Mouse (Mus musculus) embryonic fibroblast, embryonic 13.5 days (primary cell): ENCODE measurements at regions not wholly inside any gene's neighbourhood (a gene's known extent, or its start where the extent isn't known, plus 50 kb on each side); places are given as distances from the start of the nearest gene placed in this dataset.

Experiments used
- H3K27ac ChIP-seq: 2 replicates; pipeline ENCODE4 v1.5.1; 2012; ENCODE audit warnings: low read length, control low read depth, inconsistent platforms; ENCODE audit not compliant: insufficient read depth
- H3K4me1 ChIP-seq: 2 replicates; pipeline ENCODE4 v1.6.1; 2011; ENCODE audit warnings: low read length; ENCODE audit not compliant: control insufficient read depth, insufficient read depth
- H3K4me3 ChIP-seq: 2 replicates; pipeline ENCODE4 v1.5.1; 2011; ENCODE audit warnings: mild to moderate bottlenecking, control low read depth, low read length; ENCODE audit not compliant: insufficient read depth
- CTCF ChIP-seq: IDR thresholded peaks from 2 replicates; pipeline ENCODE4 v1.5.1; 2011; ENCODE audit warnings: mild to moderate bottlenecking, control low read depth, low read length, moderate library complexity, borderline replicate concordance; ENCODE audit not compliant: insufficient read depth
- POLR2A ChIP-seq: IDR thresholded peaks from 2 replicates; pipeline ENCODE4 v1.6.1; 2011; ENCODE audit warnings: low read depth, mild to moderate bottlenecking, control low read depth, low read length, moderate library complexity

- no peak for TF ChIP-seq CTCF
- TF ChIP-seq POLR2A, result no peak
- Histone ChIP-seq H3K4me3 (no peak overlapping the region), H3K27ac (no peak overlapping the region)
These were observed 167.9 kb downstream of the Gm19410 start for GRCm38 (mm10) chr8:35933186-35934114.

DNA sequence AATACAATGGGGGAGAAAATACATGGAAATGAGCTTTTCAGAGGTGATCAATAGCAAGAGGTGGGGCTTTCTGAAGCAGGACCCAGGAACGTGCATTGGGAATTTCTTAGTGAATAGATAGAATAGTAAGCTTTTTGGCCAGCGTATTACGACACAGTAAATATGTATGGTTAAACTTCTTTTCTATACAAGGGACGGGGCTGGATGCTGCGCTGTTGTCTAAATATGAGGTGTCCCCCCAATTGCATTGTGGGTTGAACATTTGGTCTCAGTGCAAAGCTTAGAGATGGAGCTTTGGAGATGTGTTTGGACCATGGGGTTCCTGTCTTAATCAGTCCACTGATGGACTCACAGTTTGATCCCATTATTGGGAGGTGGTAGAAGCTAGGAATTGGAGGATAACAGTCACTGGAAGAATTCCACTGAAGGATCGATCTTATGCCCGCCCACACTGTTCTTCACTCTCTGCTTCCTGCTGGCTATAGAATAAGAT lies 168.6 kb downstream of the Gm19410 start:
- Histone ChIP-seq H3K4me3 (no peak overlapping the region), H3K27ac (no peak overlapping the region), H3K4me1 (no peaks in the 10 kb centered on the region)
- TF ChIP-seq POLR2A (no peak), CTCF (no peak)

More at GRCm38 (mm10) chr8:35933186-35934114, 167.9 kb downstream of the Gm19410 start:
- no peaks in the 10 kb centered on the region for H3K4me1 ChIP-seq

DNA sequence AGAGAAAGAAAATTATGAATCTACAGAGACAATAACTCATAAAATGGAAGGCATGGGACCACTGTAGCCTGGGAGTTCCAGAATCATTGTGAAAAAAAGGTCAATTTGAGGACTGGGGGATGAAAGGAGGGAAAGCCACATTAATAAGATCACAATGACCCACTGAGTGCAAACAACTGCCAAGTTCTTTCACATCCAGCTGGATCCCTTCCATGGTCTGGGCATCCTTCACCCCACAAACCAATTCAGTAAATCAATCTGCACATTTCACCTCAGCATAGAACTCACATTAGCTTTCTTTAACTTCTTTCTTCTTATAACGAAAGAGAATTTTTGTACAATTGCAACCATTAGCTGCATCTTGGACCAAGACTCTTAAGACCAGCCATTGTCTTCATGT lies 169.4 kb downstream of the Gm19410 start:
- H3K4me3 ChIP-seq, result no peak overlapping the region
- no peak for TF ChIP-seq CTCF
- H3K27ac ChIP-seq, result no peak overlapping the region
- H3K4me1 ChIP-seq, result no peaks in the 10 kb centered on the region

GRCm38 (mm10) chr8:35939199-35939598 lies 173.6 kb downstream of the Gm19410 start:
- Histone ChIP-seq H3K4me3 (no peak overlapping the region), H3K4me1 (no peaks in the 10 kb centered on the region; the same call in 1 of the 2 replicates), H3K27ac (no peak overlapping the region)
- no peak for TF ChIP-seq CTCF
- TF ChIP-seq POLR2A, result no peak

GRCm38 (mm10) chr8:35942515-35942914 lies 176.9 kb downstream of the Gm19410 start:
- no peaks in the 10 kb centered on the region; the same call in 1 of the 2 replicates for H3K4me1 ChIP-seq
- H3K27ac ChIP-seq, result no peak overlapping the region
- no peak overlapping the region for H3K4me3 ChIP-seq
- TF ChIP-seq CTCF, result no peak
- no peak for TF ChIP-seq POLR2A

DNA sequence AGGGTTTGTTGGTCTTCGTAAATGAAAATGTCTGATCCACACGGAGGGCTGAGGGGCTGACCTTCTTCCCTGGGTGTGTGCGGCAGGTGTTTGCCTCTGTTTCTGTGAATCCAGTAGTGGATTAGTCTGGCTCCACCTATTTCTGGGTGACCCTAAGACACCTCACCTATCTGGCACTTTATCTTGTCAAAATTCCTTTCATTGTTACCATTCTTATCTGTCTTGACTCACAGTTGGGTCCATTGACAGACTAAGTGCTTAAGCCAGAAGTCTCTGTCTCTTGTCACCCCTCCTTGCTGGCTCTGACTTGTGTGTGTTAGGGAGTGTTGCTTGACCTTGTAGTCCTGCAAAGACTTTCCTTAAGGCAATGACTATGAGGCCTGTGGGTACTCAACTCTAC lies 178.1 kb downstream of the Gm19410 start:
- H3K4me3 ChIP-seq, result no peak overlapping the region
- H3K27ac ChIP-seq, result no peak overlapping the region
- TF ChIP-seq CTCF (no peak), POLR2A (no peak)
- no peaks in the 10 kb centered on the region; the same call in 1 of the 2 replicates for H3K4me1 ChIP-seq

DNA sequence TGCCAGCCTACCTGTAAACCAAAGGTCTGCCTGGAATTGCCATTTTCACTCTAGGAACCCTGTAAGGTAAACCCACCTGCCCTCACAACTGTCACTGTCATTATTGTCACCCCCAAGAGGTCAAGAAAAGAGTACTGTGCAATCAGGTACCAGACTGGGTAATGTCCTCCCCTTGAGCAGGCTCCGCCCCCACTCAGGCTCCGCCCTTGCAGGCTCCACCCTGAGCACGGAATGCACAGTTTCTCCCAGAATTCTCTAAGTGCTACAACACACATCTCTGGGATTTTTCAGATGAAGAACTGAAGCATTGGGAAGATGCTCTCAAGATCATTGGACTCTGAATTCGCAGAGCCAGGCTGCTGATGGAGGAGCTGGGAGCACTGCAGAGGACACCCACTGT lies 178.9 kb downstream of the Gm19410 start:
- H3K27ac ChIP-seq, result no peak overlapping the region
- TF ChIP-seq POLR2A, result no peak
- TF ChIP-seq CTCF, result no peak

GRCm38 (mm10) chr8:35946539-35946940 lies 180.9 kb downstream of the Gm19410 start:
- Histone ChIP-seq H3K4me3 (no peak overlapping the region), H3K27ac (no peak overlapping the region), H3K4me1 (no peaks in the 10 kb centered on the region; the same call in 1 of the 2 replicates)
- TF ChIP-seq POLR2A, result no peak
- no peak for TF ChIP-seq CTCF

More for the DNA sequence above, 178.9 kb downstream of the Gm19410 start:
- H3K4me3 ChIP-seq, result no peak overlapping the region
- no peaks in the 10 kb centered on the region; the same call in 1 of the 2 replicates for H3K4me1 ChIP-seq

DNA sequence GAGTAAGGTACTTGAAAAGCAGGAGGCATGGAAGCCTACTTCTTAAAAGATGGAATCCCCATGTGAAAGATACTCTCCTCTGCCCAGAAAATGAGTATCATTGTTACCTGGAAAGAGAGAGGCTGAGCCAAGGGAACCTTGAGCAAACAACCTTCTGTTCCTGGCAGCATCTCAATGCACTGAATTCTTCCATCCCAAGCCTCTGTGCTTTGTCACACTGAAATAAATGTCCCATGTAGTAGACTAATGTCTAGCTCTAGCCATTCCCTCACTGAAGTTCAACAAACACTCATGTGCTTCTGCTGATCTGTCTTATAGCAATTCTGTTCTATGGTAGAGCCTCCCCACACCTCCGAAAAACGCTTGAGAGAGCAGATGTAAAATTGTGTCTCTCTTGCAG lies 182.6 kb downstream of the Gm19410 start:
- no peaks in the 10 kb centered on the region; the same call in 1 of the 2 replicates for H3K4me1 ChIP-seq
- H3K27ac ChIP-seq, result no peak overlapping the region
- H3K4me3 ChIP-seq, result no peak overlapping the region
- TF ChIP-seq CTCF, result no peak
- TF ChIP-seq POLR2A, result no peak

GRCm38 (mm10) chr8:35948751-35949183 lies 183.2 kb downstream of the Gm19410 start:
- Histone ChIP-seq H3K4me3 (no peak overlapping the region), H3K4me1 (no peaks in the 10 kb centered on the region; the same call in 1 of the 2 replicates), H3K27ac (no peak overlapping the region)
- TF ChIP-seq POLR2A, result no peak
- TF ChIP-seq CTCF, result no peak
